Mouse (Mus musculus): ENCODE data around the gene Lsamp. TPM values are rescaled to one million over a fixed set of nuclear protein-coding genes. Genes with fewer than 3 reads are reported as not detected.

Gene Lsamp
- polyA plus RNA-seq, 1 experiment from 2014 or later = 11.8 TPM

- WGBS = 26% methylated on average over 6 of the region's 6 CpGs
- no peak overlapping the region for H3K4me2 ChIP-seq
- H3K9ac ChIP-seq = no peak overlapping the region
- ATAC-seq (ENCODE audit: insufficient number of reproducible peaks, insufficient read depth, low FRiP score, low TSS enrichment, low read depth) = 0 out of 2 replicates have a peak, but pooled peaks have one; percentile 52
- H3K36me3 ChIP-seq = no peaks in the 10 kb centered on the region
- no peak overlapping the region for H3K27ac ChIP-seq
- H3K4me1 ChIP-seq = 0 out of 2 replicates have a peak, but pooled peaks cover 7% of the 10 kb centered on the region
- no peak overlapping the region for H3K4me3 ChIP-seq
- H3K27me3 ChIP-seq = no peaks in the 10 kb centered on the region
- H3K9me3 ChIP-seq = no peaks in the 10 kb centered on the region
Measured at GRCm38 (mm10) chr16:41917057-41917821, 1933.1 kb downstream of the Lsamp start.

- H3K27ac ChIP-seq = no peak overlapping the region
- H3K4me3 ChIP-seq = no peak overlapping the region
- 91% methylated on average over 4 of the region's 4 CpGs for WGBS
- no peaks in the 10 kb centered on the region for H3K9me3 ChIP-seq
- no peaks in the 10 kb centered on the region for H3K4me1 ChIP-seq
- ATAC-seq (ENCODE audit: insufficient number of reproducible peaks, insufficient read depth, low FRiP score, low TSS enrichment, low read depth) = no peak
- no peak overlapping the region for H3K9ac ChIP-seq
- H3K36me3 ChIP-seq = no peaks in the 10 kb centered on the region
- no peaks in the 10 kb centered on the region for H3K27me3 ChIP-seq
- no peak overlapping the region for H3K4me2 ChIP-seq
Measured at GRCm38 (mm10) chr16:41929546-41929945, 1945.4 kb downstream of the Lsamp start.

- no peaks in the 10 kb centered on the region for H3K27me3 ChIP-seq
- no peak for ATAC-seq (ENCODE audit: insufficient number of reproducible peaks, insufficient read depth, low FRiP score, low TSS enrichment, low read depth)
- H3K36me3 ChIP-seq = no peaks in the 10 kb centered on the region
- H3K27ac ChIP-seq = no peak overlapping the region
- no peak overlapping the region for H3K4me3 ChIP-seq
- no peak overlapping the region for H3K9ac ChIP-seq
- no peaks in the 10 kb centered on the region for H3K4me1 ChIP-seq
- no peaks in the 10 kb centered on the region for H3K9me3 ChIP-seq
- WGBS = 49% methylated on average over 2 of the region's 2 CpGs
- no peak overlapping the region for H3K4me2 ChIP-seq
Measured at GRCm38 (mm10) chr16:41935701-41936100, 1951.5 kb downstream of the Lsamp start.

GRCm38 (mm10) chr16:41936908-41937595, 1952.9 kb downstream of the Lsamp start:
- Histone ChIP-seq H3K4me3 (no peak overlapping the region), H3K27me3 (no peaks in the 10 kb centered on the region), H3K9ac (no peak overlapping the region), H3K9me3 (no peaks in the 10 kb centered on the region), H3K4me1 (no peaks in the 10 kb centered on the region), H3K27ac (no peak overlapping the region), H3K36me3 (no peaks in the 10 kb centered on the region), H3K4me2 (no peak overlapping the region)
- ATAC-seq (ENCODE audit: insufficient number of reproducible peaks, insufficient read depth, low FRiP score, low TSS enrichment, low read depth) = no peak
- 90% methylated on average over 3 of the region's 3 CpGs for WGBS

GRCm38 (mm10) chr16:41937596-41937990, 1953.4 kb downstream of the Lsamp start:
- Histone ChIP-seq H3K27me3 (no peaks in the 10 kb centered on the region), H3K4me3 (no peak overlapping the region), H3K9ac (no peak overlapping the region), H3K4me2 (no peak overlapping the region), H3K9me3 (no peaks in the 10 kb centered on the region), H3K27ac (no peak overlapping the region), H3K4me1 (no peaks in the 10 kb centered on the region), H3K36me3 (no peaks in the 10 kb centered on the region)
- no peak for ATAC-seq (ENCODE audit: insufficient number of reproducible peaks, insufficient read depth, low FRiP score, low TSS enrichment, low read depth)
- 84% methylated on average over 1 of the region's 1 CpGs for WGBS

- no peak overlapping the region for H3K9ac ChIP-seq
- no peak for ATAC-seq (ENCODE audit: insufficient number of reproducible peaks, insufficient read depth, low FRiP score, low TSS enrichment, low read depth)
- H3K4me2 ChIP-seq = no peak overlapping the region
- WGBS = 94% methylated on average over 5 of the region's 5 CpGs
- H3K27ac ChIP-seq = no peak overlapping the region
- no peak overlapping the region for H3K4me3 ChIP-seq
- no peaks in the 10 kb centered on the region for H3K36me3 ChIP-seq
- no peaks in the 10 kb centered on the region for H3K9me3 ChIP-seq
- no peaks in the 10 kb centered on the region for H3K27me3 ChIP-seq
- no peaks in the 10 kb centered on the region for H3K4me1 ChIP-seq
Measured at GRCm38 (mm10) chr16:41938258-41938657, 1954.1 kb downstream of the Lsamp start.

- no peak for ATAC-seq (ENCODE audit: insufficient number of reproducible peaks, insufficient read depth, low FRiP score, low TSS enrichment, low read depth)
- no peaks in the 10 kb centered on the region for H3K4me1 ChIP-seq
- WGBS = 85% methylated on average over 7 of the region's 7 CpGs
- H3K27me3 ChIP-seq = no peaks in the 10 kb centered on the region
- H3K4me2 ChIP-seq = no peak overlapping the region
- no peaks in the 10 kb centered on the region for H3K36me3 ChIP-seq
- H3K4me3 ChIP-seq = no peak overlapping the region
- H3K27ac ChIP-seq = no peak overlapping the region
- no peaks in the 10 kb centered on the region for H3K9me3 ChIP-seq
- H3K9ac ChIP-seq = no peak overlapping the region
Measured at GRCm38 (mm10) chr16:41941591-41942315, 1957.6 kb downstream of the Lsamp start.

GRCm38 (mm10) chr16:41957811-41958210, 1973.7 kb downstream of the Lsamp start:
- H3K9ac ChIP-seq = no peak overlapping the region
- no peak for ATAC-seq (ENCODE audit: insufficient number of reproducible peaks, insufficient read depth, low FRiP score, low TSS enrichment, low read depth)
- 93% methylated on average over 3 of the region's 3 CpGs for WGBS
- H3K4me3 ChIP-seq = no peak overlapping the region
- peaks cover 10% of the 10 kb centered on the region; the same call in 1 of the 2 replicates for H3K9me3 ChIP-seq
- H3K27me3 ChIP-seq = no peaks in the 10 kb centered on the region
- H3K27ac ChIP-seq = no peak overlapping the region
- H3K4me1 ChIP-seq = no peaks in the 10 kb centered on the region
- H3K36me3 ChIP-seq = 0 out of 2 replicates have a peak, but pooled peaks cover 3% of the 10 kb centered on the region
- no peak overlapping the region for H3K4me2 ChIP-seq

GRCm38 (mm10) chr16:41965636-41966035, 1981.5 kb downstream of the Lsamp start:
- H3K27ac ChIP-seq = no peak overlapping the region
- H3K9ac ChIP-seq = no peak overlapping the region
- no peak overlapping the region for H3K4me3 ChIP-seq
- H3K4me1 ChIP-seq = no peaks in the 10 kb centered on the region
- no peaks in the 10 kb centered on the region for H3K27me3 ChIP-seq
- no peak for ATAC-seq (ENCODE audit: insufficient number of reproducible peaks, insufficient read depth, low FRiP score, low TSS enrichment, low read depth)
- no peaks in the 10 kb centered on the region for H3K36me3 ChIP-seq
- no peaks in the 10 kb centered on the region for H3K9me3 ChIP-seq
- no peak overlapping the region for H3K4me2 ChIP-seq
- WGBS = 63% methylated on average over 1 of the region's 1 CpGs

- Histone ChIP-seq H3K9ac (no peak overlapping the region), H3K36me3 (no peaks in the 10 kb centered on the region), H3K27ac (no peak overlapping the region), H3K4me1 (no peaks in the 10 kb centered on the region), H3K27me3 (no peaks in the 10 kb centered on the region), H3K9me3 (no peaks in the 10 kb centered on the region), H3K4me3 (no peak overlapping the region), H3K4me2 (no peak overlapping the region)
- no peak for ATAC-seq (ENCODE audit: insufficient number of reproducible peaks, insufficient read depth, low FRiP score, low TSS enrichment, low read depth)
- WGBS = 35% methylated on average over 2 of the region's 2 CpGs
Measured at GRCm38 (mm10) chr16:41969215-41969614, 1985.1 kb downstream of the Lsamp start.

- peak; percentile 56 for ATAC-seq (ENCODE audit: insufficient number of reproducible peaks, insufficient read depth, low FRiP score, low TSS enrichment, low read depth)
- Histone ChIP-seq H3K4me2 (no peak overlapping the region), H3K27ac (no peak overlapping the region), H3K9me3 (no peaks in the 10 kb centered on the region), H3K36me3 (no peaks in the 10 kb centered on the region), H3K4me3 (no peak overlapping the region), H3K9ac (no peak overlapping the region), H3K27me3 (no peaks in the 10 kb centered on the region), H3K4me1 (no peaks in the 10 kb centered on the region)
- WGBS = 70% methylated on average over 2 of the region's 2 CpGs
Measured at GRCm38 (mm10) chr16:41974866-41975719, 1990.9 kb downstream of the Lsamp start.

All from embryonic facial prominence, embryonic 13.5 days (tissue).